Mouse (Mus musculus) ovary, postnatal 36 days (tissue): ENCODE data around the gene Fam76b.

ENCODE experiments used
- DNase-seq: peaks from one replicate; pipeline ENCODE4 v3.0.0; 2022; ENCODE audit warnings: low spot score, mixed read lengths

Fam76b gene

DNA sequence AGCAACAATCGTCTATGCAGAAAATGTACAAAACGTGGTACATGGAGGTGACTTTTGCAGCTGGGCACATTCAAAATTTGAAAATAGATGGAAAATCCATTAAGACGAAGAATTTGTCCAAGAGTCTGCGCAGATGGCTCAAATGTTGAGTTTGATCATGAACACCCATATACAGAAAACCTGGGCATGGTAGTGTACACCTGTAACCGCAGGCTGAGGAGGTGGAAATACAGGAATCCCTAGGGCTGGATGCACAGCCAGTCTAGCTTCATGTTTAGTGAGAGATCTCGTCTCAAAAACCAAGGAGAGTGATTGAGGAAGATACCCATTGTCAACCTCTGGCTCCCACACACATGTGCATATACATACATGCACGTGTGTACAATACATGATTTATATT lies 44.1 kb downstream of the Fam76b start:
- no peak for DNase-seq

DNA sequence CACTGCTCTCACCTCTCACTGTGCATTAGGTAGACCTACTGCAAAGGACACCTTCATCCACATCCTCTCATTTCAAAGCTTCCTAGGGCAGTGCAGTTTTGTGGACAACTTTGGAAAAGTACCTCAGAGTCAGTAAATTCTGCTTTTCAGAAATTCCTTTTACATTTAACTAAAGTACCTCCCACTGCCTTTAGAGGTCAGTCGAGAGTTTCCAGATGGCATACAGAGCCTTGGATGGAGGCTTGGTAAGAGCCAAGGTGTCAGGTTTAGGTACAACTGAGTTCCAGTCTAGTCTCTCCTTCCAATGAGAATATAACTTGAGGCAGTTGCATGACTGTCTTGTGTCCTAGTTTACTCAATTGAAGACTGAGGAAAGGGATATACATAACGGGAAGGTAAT lies 46.8 kb downstream of the Fam76b start:
- no peak for DNase-seq

DNA sequence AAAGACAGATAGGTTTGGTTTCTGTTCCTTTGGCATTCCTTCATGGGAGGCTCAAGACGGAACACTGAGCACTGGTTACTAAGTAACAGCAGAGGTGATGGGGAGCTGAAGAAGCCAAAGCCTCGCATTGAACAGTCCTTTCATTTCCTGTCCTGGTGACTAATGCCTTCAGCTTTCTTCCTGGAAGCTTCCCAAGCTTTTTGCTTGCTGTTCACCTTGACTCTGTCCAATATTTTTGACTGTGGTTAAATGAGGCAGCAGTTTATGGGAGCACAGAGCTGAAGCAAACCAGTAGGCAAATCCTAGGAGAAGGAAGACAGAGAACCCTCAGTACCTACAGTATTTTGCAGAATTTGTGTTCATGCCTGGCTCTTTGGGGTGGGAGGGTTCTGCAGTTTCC lies 47.8 kb downstream of the Fam76b start:
- DNase-seq, result no peak

DNA sequence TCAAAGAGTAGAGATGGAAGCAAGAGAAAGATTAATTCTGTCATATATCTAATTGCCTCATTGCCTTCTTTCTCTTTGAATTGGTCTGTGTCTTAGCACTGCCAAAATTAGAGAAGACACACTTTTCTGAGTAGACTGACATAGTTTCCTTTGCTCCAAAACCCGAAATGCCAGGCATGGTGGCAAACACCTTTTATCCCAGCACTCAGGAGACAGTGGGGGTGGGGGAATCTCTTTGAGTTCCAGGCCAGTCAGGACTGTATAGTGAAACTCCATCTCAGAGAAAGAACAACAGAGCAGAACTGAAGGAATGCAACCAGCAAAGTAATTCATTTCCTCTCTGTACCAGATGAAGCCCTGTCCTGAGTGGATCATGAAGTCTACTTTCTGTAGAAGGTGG lies 53.2 kb downstream of the Fam76b start:
- DNase-seq, result no peak

DNA sequence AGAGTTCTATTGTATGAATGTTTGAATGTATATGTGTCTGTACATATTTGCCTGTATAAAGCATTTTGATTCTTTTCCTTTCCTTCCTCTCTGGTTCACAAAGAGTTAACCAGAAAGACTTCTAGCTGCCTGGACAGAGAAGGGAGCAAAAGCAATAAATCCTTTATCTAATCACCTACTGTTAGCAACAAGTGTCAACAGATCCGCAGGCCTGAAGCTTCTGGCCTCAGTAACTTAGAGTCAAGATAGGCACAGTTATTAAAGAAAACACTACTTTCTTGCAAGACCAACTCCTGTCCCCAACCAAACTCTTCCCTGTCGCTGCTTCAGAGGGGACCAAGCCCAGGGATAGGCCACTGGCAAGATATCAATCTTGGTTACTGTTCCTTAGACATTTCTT lies 55.0 kb downstream of the Fam76b start:
- DNase-seq, result no peak

DNA sequence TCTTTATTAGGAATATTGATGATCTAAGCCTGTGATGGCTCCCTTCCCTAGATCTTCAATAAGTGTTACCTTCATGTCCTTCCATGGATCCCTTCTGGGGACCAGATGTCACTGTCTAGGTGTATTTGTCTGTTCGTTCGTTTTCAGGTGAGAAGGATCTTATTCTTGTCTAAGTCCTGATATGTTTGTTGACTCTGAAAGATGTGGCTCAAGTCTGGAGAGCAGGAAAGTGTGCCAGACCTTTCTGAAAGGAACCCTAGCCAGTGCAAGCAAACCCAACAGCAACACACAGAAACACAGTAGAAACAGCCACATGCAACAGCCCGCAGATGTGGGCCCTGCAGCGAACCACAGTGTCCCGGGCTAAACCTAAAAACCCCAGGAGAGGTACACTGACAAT lies 61.5 kb downstream of the Fam76b start:
- no peak for DNase-seq

DNA sequence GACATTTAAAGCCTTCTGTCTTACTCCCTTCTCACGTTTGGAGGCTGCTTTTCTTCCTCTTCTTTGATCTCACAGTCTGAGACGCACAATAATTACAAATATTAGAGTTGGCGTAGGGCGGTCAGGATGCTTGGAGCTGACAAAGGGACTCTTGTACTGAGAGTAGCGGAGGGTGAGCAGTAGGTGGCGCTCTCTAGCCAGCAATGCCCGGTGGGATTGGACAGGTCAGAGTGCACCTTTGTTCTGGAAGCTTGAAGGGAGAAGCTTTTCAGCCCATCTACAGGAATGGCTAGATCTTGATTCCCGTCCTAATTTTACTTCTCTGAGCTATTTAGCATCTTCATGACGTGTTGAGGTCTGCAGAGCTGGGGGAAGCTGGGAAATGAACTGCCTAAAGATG lies 62.1 kb downstream of the Fam76b start:
- peak; percentile 80 for DNase-seq

DNA sequence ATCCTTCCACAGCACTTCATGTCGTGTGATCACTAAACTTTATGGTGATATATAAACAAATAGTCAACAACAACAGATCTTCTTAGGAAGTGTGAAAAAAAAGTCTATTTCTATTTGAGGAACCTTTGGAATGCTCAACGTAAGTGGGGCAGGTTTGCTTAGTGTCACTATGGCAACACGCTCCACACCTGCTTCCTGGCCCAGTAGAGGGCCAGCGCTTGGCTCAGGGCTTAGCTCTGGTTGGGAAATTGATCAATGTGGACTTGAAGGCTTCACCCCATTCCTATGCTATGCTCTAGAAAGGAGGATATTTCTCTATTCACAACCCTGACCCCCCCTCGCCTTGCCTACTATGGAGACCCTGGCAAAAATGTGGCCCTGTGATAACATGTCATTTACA lies 62.7 kb downstream of the Fam76b start:
- DNase-seq, result no peak

DNA sequence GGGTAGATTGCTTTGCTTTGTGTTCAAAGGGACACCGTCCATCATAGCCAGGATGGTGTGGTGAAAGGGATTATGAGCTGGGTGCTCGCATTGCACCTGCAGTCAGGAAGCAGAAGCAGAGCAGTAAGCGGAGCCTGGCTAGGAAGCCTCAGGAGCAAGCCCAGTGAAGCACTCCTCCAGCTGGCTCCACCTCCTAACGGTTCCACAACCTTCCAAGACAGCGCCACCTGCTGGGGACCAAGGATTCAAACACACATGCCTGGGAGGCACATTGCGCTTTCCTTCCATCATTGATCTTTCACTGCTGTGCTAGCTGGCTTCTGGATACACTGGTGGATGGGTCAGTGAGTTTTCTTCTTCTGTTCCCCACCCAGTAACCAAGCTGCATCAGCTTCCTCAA lies 64.4 kb downstream of the Fam76b start:
- no peak for DNase-seq

DNA sequence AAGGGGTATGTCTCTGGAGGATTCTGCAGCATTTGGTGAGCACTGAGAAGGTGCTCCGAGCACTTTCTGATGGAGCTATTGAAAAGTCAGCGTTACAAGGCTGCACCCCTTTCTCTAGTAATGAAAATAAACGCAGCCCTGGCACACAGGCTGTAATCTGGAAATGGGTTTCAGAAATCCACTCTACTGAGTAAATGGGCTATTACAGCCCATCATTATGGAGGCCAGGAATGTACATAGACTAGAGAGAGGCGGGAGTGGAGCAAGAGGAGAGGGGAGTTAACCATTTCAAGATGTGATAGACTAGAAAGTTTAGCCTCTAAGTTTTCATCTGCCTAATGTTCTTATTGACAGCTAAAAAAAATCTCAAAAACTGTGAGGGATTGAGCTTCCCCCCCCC lies 65.5 kb downstream of the Fam76b start:
- DNase-seq, result no peak

DNA sequence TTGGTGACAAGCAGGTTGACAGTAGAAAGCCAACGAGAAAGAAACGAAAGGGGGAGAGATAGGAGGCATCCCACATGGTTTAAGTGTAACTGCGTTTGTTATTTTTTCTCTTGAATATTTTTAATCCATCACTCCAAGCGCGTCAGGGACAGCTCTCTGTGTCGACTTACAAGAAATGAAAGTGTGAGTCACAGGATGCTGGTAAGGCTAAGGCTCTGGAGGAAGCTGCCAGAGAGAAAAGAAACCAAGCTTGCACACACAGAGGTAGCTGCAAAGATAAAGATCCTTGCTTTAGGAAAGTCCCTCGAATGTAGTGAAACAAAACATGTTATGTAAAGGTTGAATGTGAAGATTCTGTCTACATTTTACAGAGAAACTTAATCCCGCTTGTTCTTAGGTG lies 67.0 kb downstream of the Fam76b start:
- DNase-seq, result no peak

DNA sequence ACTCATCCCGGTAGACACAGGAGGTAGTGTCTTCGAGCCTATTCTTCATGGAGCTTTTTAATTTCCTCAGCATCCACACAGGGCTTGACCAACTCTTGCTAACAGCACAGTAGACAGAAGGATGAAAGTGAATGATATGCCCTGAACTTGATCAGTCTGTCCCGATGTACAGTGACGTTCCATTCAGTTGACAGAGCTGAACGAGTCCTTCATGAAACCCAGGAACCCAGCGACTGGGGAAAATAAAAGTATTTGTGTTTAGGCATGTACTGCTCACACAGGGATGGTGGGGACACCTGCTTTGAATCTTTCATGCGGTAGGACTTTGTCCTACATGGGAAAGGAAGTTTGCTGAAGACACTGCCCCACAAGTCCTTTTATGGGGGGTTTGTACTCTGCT lies 67.4 kb downstream of the Fam76b start:
- DNase-seq, result no peak

DNA sequence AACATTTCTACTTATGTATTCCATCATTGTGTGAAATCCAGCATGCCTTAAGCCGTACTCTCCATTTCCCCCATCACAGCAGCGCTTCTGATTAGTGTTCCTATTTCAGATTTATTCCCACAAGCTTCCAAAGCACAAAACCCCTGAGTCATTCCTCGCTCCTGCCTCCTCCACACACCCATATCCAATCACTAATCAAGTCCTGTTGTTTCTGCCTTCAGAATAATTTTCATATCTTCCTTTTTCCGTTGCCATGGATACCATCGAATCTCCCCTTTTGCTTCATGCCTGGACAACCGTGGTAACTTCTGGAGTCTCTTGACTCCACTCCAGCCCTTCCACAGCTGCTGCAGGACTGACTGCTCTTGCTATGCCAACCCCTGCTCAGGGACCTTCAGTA lies 68.5 kb downstream of the Fam76b start:
- DNase-seq, result no peak

DNA sequence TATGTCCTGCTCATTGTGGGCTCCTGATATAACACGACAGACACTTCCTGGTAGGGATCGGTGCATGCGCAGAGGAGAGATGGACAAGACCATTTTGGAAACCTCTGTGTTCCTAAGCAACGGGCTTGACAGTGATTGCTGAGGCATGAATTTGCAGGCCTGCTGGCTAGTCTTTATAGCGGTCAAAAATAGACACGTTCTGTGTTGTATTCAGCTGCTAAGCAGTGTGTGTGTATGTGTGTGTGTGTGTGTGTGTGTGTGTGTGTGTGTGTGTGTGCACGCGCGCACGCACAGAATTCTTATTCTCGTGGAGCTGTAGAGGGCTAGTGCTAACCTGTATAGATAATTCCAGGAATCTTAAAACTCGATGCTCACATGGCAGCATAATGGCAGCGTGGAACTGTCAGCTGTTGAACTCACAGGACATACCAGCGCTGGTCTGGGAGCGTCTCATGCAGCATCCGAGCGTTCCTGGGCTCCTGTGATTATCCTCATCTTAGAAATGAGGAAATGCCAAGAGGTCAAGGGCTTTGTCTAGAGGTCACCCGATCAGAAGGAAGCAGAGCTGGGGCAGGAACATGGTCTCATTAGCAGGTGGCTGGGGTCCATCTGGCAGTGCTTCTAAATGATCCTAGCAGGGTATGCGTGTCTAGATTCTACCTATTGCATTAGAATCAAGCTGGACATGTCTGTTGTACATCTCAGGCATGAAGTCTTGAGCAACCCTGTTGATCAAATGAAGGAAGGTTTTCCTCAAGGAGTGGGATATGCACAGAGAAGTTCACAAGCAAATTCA lies 71.2 kb downstream of the Fam76b start:
- no peak for DNase-seq

DNA sequence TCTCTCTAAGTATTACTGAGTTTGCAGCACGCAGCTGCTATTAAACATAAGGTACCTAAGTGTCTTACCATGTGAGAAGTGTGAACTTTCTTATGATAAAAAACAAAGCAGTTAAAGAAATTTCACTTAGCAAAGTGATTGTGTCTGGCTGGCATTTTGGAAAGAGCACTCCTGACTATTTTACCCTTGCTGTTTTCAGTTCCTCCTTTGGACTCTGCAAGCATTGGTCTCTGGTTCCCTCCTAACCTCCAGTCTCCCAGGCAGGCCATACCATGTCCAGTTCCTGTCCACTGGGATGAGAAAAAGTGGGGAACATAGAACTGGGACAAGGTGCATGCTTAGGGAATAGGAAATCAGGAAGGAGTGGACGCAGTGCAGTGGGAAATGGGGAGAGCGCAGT lies 74.5 kb downstream of the Fam76b start:
- no peak for DNase-seq

DNA sequence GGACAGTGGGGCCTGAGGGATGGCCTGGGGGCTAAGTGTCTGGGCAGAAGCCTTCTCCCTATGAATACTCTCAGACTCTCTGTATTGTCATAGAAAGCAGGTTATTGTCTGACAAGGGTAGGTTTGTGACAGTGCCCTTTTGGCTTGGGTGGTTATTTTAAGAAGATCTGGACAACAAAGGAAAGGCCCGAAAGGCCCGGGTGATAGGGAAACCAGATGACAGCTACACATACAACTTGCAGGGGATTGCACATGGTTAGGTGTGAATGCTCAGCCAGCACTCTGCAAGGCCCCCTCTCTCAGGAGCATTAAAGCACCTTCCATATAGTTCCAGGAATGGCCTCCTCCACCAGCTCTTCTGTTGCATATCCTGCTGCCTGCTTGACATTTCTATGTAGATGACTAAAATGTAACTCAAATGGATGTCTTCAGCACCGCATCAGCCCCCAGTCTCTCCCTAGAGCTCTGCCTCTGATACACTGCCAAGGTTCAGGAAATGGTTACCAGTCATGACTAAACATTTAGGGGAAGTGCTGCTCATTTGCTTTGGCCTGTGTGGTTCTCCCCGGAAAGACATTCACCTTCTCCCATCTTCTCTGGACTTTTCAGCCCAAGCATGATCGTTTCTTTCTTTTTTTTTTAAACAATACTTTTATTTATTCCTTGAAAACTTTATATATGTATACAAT lies 76.7 kb downstream of the Fam76b start:
- no peak for DNase-seq
